Mouse (Mus musculus) liver, postnatal 0 days (tissue): ENCODE data around the gene Cdk10. TPM values are rescaled to one million over a fixed set of nuclear protein-coding genes. Genes with fewer than 3 reads are reported as not detected.
A peak's percentile ranks its signal among the peaks of the same experiment; 100 is the strongest.

ENCODE experiments used
- ATAC-seq: fragments of 200-750 bp; cut with Nextera tagmentation; 2 replicates; pipeline ENCODE4 v1.8.0; 2017; ENCODE audit warnings: mild to moderate bottlenecking, moderate library complexity
- DNase-seq: peaks from one replicate; pipeline ENCODE4 v3.0.0-alpha.2; 2016
- H3K27ac ChIP-seq: fragments of 300-500 bp; sonication (generic); 2 replicates; pipeline ENCODE4 v1.5.1; 2014; ENCODE audit warnings: antibody characterized with exemption, moderate library complexity, mild to moderate bottlenecking, low read depth
- H3K27me3 ChIP-seq: fragments of 300-500 bp; sonication (generic); 2 replicates; pipeline ENCODE4 v1.6.1; 2014; ENCODE audit warnings: low read length, control low read depth, mixed read lengths; ENCODE audit not compliant: insufficient read depth
- H3K36me3 ChIP-seq: fragments of 300-500 bp; sonication (generic); replicated peaks from 2 replicates; pipeline ENCODE4 v1.6.1; 2014; ENCODE audit warnings: mild to moderate bottlenecking, control low read depth, low read length, moderate library complexity, mixed read lengths; ENCODE audit not compliant: insufficient read depth
- H3K4me1 ChIP-seq: fragments of 300-500 bp; sonication (generic); 2 replicates; pipeline ENCODE4 v1.6.1; 2014; ENCODE audit warnings: antibody characterized with exemption, mild to moderate bottlenecking, control low read depth; ENCODE audit not compliant: insufficient read depth
- H3K4me2 ChIP-seq: fragments of 300-500 bp; sonication (generic); 2 replicates; pipeline ENCODE4 v1.6.1; 2014; ENCODE audit warnings: low read depth, mild to moderate bottlenecking, low read length, moderate library complexity, mixed read lengths
- H3K4me3 ChIP-seq: fragments of 300-500 bp; sonication (generic); 2 replicates; pipeline ENCODE4 v1.5.1; 2014; ENCODE audit warnings: low read depth, low read length
- H3K9ac ChIP-seq: fragments of 300-500 bp; sonication (generic); replicated peaks from 2 replicates; pipeline ENCODE4 v1.6.1; 2014; ENCODE audit warnings: mild to moderate bottlenecking, moderate library complexity
- H3K9me3 ChIP-seq: fragments of 300-500 bp; sonication (generic); 2 replicates; pipeline ENCODE4 v1.6.1; 2016; ENCODE audit warnings: mild to moderate bottlenecking, control low read depth, low read length, mixed read lengths
- CTCF ChIP-seq: sonication (generic); IDR thresholded peaks from 2 replicates; pipeline ENCODE4 v1.5.1; 2016; ENCODE audit warnings: antibody characterized with exemption, low read depth
- EP300 ChIP-seq: IDR thresholded peaks from 2 replicates; pipeline ENCODE4 v1.6.1; 2016; ENCODE audit warnings: antibody characterized with exemption, low read depth, mild to moderate bottlenecking
- WGBS: fragments of 180-500 bp; shearing (Covaris S2); extraction: QIAGEN DNeasy Blood & Tissue Kit; methylation state at CpG from one replicate; pipeline ENCODE4 v1.1.7; 2014; ENCODE audit not compliant: insufficient replicate concordance; 5-methylcytosine and 5-hydroxymethylcytosine counted together
- polyA plus RNA-seq: library from polyadenylated mRNA; unstranded; fragments of >200 nt; fragmentation: Nextera tagmentation; extraction: Ambion mirVana; gene quantifications from 2 replicates; pipeline ENCODE4 v1.2.1, GENCODE M21; 2015

Gene Cdk10
- polyA plus RNA-seq, 1 experiment from 2014 or later, result 8.7 TPM

DNA sequence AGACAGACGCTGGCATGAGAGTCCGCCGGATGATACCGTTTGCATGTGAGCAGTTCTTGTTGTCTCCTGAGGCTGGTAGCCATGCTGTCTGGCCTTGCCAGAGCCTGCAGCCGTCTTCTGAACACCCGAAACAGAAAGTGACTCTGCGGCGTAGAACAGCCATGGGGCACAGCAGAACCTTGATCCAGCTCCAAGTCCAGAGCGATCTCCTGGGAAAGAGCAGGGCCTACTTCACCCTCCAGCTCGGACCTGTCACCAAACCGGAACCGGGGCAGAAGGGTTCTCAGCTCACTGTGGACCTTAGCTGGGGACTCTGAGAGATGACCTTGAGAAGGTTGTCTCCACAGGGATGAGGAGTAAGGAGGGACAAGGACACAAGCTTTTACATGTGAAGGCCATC, 50.5 kb downstream of the Cdk10 start:
- peaks cover 3% of the 10 kb centered on the region; the same call in 1 of the 2 replicates for H3K4me1 ChIP-seq
- TF ChIP-seq EP300 (no peak), CTCF (no peak)
- H3K4me2 ChIP-seq, result no peak overlapping the region
- no peaks in the 10 kb centered on the region for H3K27me3 ChIP-seq
- no peak overlapping the region for H3K9ac ChIP-seq
- DNase-seq (no peak), ATAC-seq (no peak)
- no peaks in the 10 kb centered on the region for H3K9me3 ChIP-seq
- H3K27ac ChIP-seq, result no peak overlapping the region
- H3K36me3 ChIP-seq, result peaks cover 3% of the 10 kb centered on the region
- WGBS, result 91% methylated on average over 12 of the region's 12 CpGs
- no peak overlapping the region for H3K4me3 ChIP-seq

DNA sequence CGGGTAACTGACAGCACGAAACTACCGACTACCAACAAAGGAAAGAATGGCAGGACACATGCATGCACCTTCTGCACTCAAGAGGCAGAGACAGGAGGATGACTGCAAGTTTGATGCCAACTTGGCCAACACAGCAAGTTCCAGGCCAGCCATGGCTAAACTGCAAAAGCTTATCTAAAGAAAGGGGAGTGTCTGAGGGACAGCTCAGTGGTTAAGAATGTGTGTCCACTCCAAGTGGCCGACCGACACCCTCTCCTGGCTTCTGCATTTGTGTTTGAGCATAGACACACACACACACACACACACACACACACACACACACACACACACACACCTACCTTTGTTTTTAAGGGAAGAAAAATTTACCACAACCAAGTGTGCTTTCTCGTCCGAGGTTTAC, 53.8 kb downstream of the Cdk10 start:
- H3K27me3 ChIP-seq, result no peaks in the 10 kb centered on the region
- peaks cover 3% of the 10 kb centered on the region; the same call in 1 of the 2 replicates for H3K36me3 ChIP-seq
- no peaks in the 10 kb centered on the region for H3K9me3 ChIP-seq
- no peaks in the 10 kb centered on the region for H3K4me1 ChIP-seq
- TF ChIP-seq CTCF (no peak), EP300 (no peak)
- WGBS, result 76% methylated on average over 7 of the region's 7 CpGs
- DNase-seq, result no peak
- ATAC-seq, result no peak
- no peak overlapping the region for H3K9ac ChIP-seq
- peak overlapping the region; percentile 39; the same call in 1 of the 2 replicates for H3K27ac ChIP-seq
- H3K4me2 ChIP-seq, result no peak overlapping the region
- H3K4me3 ChIP-seq, result no peak overlapping the region

DNA sequence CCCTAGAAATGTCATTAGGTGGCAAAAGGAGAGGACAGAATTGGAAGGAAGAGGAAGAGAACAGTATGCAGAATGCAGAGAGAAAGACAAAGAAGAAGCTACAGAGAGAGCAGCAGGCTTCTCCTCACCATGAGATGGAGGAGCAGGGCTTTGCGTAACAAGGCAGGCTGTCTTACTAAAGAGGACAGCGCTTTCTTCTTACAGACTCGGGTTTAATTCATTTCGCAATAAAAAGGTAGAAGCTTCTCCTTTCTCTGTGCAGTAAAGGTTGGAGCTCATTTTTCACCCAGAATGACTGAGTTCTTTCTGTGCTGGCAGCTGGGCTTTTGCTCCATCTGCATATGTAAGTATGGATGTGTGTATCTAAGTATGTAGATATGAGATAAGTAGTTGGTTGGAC, 55.2 kb downstream of the Cdk10 start:
- H3K4me3 ChIP-seq, result no peak overlapping the region
- peak overlapping the region; percentile 25; the same call in 1 of the 2 replicates for H3K27ac ChIP-seq
- peaks cover 3% of the 10 kb centered on the region; the same call in 1 of the 2 replicates for H3K36me3 ChIP-seq
- H3K9me3 ChIP-seq, result no peaks in the 10 kb centered on the region
- TF ChIP-seq EP300, result 0 out of 2 replicates have a peak, but pooled peaks have one; percentile 7
- no peak for TF ChIP-seq CTCF
- DNase-seq (no peak), ATAC-seq (peak; percentile 31; the same call in 1 of the 2 replicates)
- no peak overlapping the region for H3K4me2 ChIP-seq
- 60% methylated on average over 4 of the region's 4 CpGs for WGBS
- no peak overlapping the region for H3K9ac ChIP-seq
- H3K4me1 ChIP-seq, result no peaks in the 10 kb centered on the region
- H3K27me3 ChIP-seq, result no peaks in the 10 kb centered on the region

DNA sequence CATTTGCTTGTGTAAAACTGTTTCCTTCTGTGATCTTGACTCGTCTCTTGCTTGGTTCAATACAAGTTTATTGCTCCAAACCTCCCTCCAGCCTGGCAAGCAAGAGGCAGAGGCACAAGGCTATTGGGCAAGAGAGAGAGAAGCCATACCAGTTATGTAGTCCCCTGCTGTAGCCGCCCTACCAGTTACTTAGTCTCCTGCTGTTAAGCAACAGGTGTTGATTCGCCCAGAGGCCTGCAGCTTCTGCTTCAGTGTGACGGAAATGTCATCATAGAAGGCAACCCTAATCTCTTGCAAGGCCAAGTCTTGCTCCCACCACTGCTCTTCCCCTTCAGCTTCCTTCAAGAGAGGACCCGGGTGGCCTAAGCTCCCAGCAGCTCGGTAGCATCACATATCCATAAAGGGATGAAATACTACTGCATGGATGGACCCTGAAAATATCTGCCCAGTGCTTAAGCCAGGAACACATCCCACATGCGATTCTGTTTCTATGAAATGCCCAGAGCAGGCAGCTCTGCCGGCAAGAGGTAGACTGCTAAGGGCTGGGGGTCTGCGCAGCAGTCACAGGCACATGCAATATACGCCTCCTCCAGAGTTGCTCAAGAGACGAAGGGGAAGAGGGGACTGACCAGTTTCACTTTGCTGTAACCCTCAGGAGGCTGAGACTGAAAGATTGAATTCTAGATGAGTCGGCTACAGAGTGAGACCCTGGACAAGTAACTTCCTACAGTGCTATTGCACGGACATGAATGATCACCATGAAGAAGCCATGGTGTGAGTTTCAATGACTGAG, 55.9 kb downstream of the Cdk10 start:
- 67% methylated on average over 13 of the region's 13 CpGs for WGBS
- Histone ChIP-seq H3K4me2 (peak overlapping the region; percentile 42), H3K4me1 (no peaks in the 10 kb centered on the region), H3K36me3 (peaks cover 3% of the 10 kb centered on the region; the same call in 1 of the 2 replicates), H3K27ac (peak overlapping the region; percentile 74), H3K9ac (no peak overlapping the region), H3K27me3 (no peaks in the 10 kb centered on the region), H3K4me3 (peak overlapping the region; percentile 34), H3K9me3 (no peaks in the 10 kb centered on the region)
- peak; percentile 37 for DNase-seq
- ATAC-seq, result peak; percentile 71
- TF ChIP-seq EP300 (0 out of 2 replicates have a peak, but pooled peaks have one; percentile 7), CTCF (no peak)

Other genes starting within 250 kb of the Cdk10 start
- 21.2 and 21.9 TPM in 2 replicates for gene Ankrd11, start 182.6 kb upstream of the Cdk10 start, polyA plus RNA-seq
- gene Spg7, start 161.9 kb upstream of the Cdk10 start, polyA plus RNA-seq, result 16.9 and 18.3 TPM in 2 replicates
- 811 and 871 TPM in 2 replicates for gene Rpl13, start 122.5 kb upstream of the Cdk10 start, polyA plus RNA-seq
- gene Cpne7, start 107.5 kb upstream of the Cdk10 start, polyA plus RNA-seq, result 0.06 TPM in 2 replicates
- 2.4 and 4.0 TPM in 2 replicates for gene Sult5a1, start 66.5 kb upstream of the Cdk10 start, polyA plus RNA-seq
- gene Dpep1, start 38.6 kb upstream of the Cdk10 start, polyA plus RNA-seq, result 0.99 and 1.2 TPM in 2 replicates
- 57.5 and 60.0 TPM in 2 replicates for gene Chmp1a, start 12.1 kb upstream of the Cdk10 start, polyA plus RNA-seq
- 0.32 and 0.66 TPM in 2 replicates for gene Spata33, start 12.0 kb upstream of the Cdk10 start, polyA plus RNA-seq
- gene Spata2l, start 11.4 kb downstream of the Cdk10 start, polyA plus RNA-seq, result 4.2 and 6.6 TPM in 2 replicates
- gene Zfp276, start 29.4 kb downstream of the Cdk10 start, polyA plus RNA-seq, result 4.9 and 5.5 TPM in 2 replicates
- 3.9 and 4.5 TPM in 2 replicates for gene Vps9d1, start 29.5 kb downstream of the Cdk10 start, polyA plus RNA-seq
- gene Fanca, start 93.7 kb downstream of the Cdk10 start, polyA plus RNA-seq, result 6.3 TPM in 2 replicates
- 0.80 and 1.1 TPM in 2 replicates for gene Spire2, start 107.9 kb downstream of the Cdk10 start, polyA plus RNA-seq
- 54.1 and 54.9 TPM in 2 replicates for gene Tcf25, start 148.9 kb downstream of the Cdk10 start, polyA plus RNA-seq
- not detected in 2 replicates for gene Mc1r, start 182.3 kb downstream of the Cdk10 start, polyA plus RNA-seq
- 0.20 and 0.24 TPM in 2 replicates for gene Tubb3, start 186.6 kb downstream of the Cdk10 start, polyA plus RNA-seq
- 10.1 and 11.6 TPM in 2 replicates for gene Def8, start 198.7 kb downstream of the Cdk10 start, polyA plus RNA-seq